19 mouse cellular contexts compared by ENCODE assay signal in the genomic region with DNA sequence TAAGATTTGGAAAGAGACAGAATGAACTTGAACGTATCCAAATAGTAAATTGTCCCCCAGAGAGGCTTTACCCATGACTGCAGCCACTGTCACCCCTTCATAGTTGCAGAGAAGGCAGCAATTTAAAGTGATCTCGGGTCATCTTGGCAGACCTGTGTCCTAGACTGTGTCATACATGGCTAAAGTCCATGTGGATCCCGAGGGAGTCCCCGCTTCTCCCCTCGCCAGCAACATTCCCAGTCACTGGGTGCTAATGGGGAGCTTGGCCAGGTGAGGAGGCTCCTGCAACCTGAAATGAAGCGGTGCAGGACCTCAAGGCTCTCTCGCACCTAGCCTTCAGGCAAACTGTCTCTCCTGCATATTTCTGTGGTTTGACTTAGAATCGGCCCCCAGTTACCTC. TPM values are rescaled to one million over a fixed set of nuclear protein-coding genes. Genes with fewer than 3 reads are reported as not detected.
DNase-seq lines count a peak whose midpoint lies in the region; ATAC-seq lines count a peak whose summit lies in the region.
"Had no signal": no experiment of that assay in that cellular context is flagged by ENCODE, and none has a peak within 500 bp of the region (broad histone marks: within the 10 kb centered on the region; RNA-seq: fewer than 3 reads in every experiment).

No protein-coding gene starts in this region.

- H3K4me3 ChIP-seq in forebrain, embryonic 14.5 days (ENCODE audit: low read depth, low read length): no peak overlapping the region
- no peak overlapping the region for H3K4me3 ChIP-seq in forebrain, embryonic 11.5 days (ENCODE audit: low read depth, low read length)
- H3K4me3 ChIP-seq in heart, embryonic 14.5 days (ENCODE audit: control insufficient read depth in 1 of 2, insufficient read depth in 1 of 2, low read depth in 1 of 2, low read length in 2 of 2): no peak overlapping the region
- H3K4me3 ChIP-seq: embryonic facial prominence, embryonic 15.5 days; erythroblast, embryonic 14.5 days; forebrain, embryonic 10.5 days; hindbrain, embryonic 15.5 days; kidney, embryonic 15.5 days had no signal

- H3K9me3 ChIP-seq in forebrain, embryonic 14.5 days (replicated peaks; ENCODE audit: control insufficient read depth, low read length): no peaks in the 10 kb centered on the region
- H3K9me3 ChIP-seq in forebrain, embryonic 11.5 days (ENCODE audit: control insufficient read depth, low read length): no peaks in the 10 kb centered on the region
- H3K9me3 ChIP-seq in heart, embryonic 14.5 days (ENCODE audit: control insufficient read depth, low read length): no peaks in the 10 kb centered on the region
- H3K9me3 ChIP-seq: embryonic facial prominence, embryonic 15.5 days; forebrain, embryonic 10.5 days; heart, embryonic 13.5 days; hindbrain, embryonic 15.5 days; kidney, embryonic 15.5 days had no signal

- H3K27ac ChIP-seq in forebrain, embryonic 14.5 days (ENCODE audit: low read depth, low read length): 0 out of 2 replicates have a peak overlapping the region, but pooled peaks have one; percentile 18
- H3K27ac ChIP-seq in forebrain, embryonic 11.5 days (ENCODE audit: low read depth, low read length): no peak overlapping the region
- no peak overlapping the region for H3K27ac ChIP-seq in heart, embryonic 14.5 days (replicated peaks in 1 of 2; ENCODE audit: control insufficient read depth in 1 of 2, insufficient read depth in 1 of 2, low read depth in 2 of 2, low read length in 2 of 2)
- H3K27ac ChIP-seq: embryonic facial prominence, embryonic 15.5 days; forebrain, embryonic 10.5 days; heart, embryonic 13.5 days; hindbrain, embryonic 15.5 days; kidney, embryonic 15.5 days had no signal

- no peak overlapping the region for H3K4me2 ChIP-seq in forebrain, embryonic 14.5 days (ENCODE audit: low read length)
- no peak overlapping the region for H3K4me2 ChIP-seq in forebrain, embryonic 11.5 days (ENCODE audit: low read depth, low read length, severe bottlenecking)
- peak overlapping the region; percentile 52; the same call in 1 of the 2 replicates for H3K4me2 ChIP-seq in heart, embryonic 14.5 days (ENCODE audit: low read length)
- H3K4me2 ChIP-seq: embryonic facial prominence, embryonic 15.5 days; kidney, embryonic 15.5 days had no signal

- WGBS in forebrain, embryonic 14.5 days: 90% methylated on average over 8 of the region's 8 CpGs
- WGBS in forebrain, embryonic 11.5 days: 88% methylated on average over 8 of the region's 8 CpGs
- WGBS in heart, embryonic 14.5 days: 76% methylated on average over 8 of the region's 8 CpGs

- H3K9ac ChIP-seq in forebrain, embryonic 14.5 days (ENCODE audit: low read length): no peak overlapping the region
- no peak overlapping the region for H3K9ac ChIP-seq in forebrain, embryonic 11.5 days (ENCODE audit: low read length)
- no peak overlapping the region for H3K9ac ChIP-seq in heart, embryonic 14.5 days (ENCODE audit: low read length)
- H3K9ac ChIP-seq: embryonic facial prominence, embryonic 15.5 days; hindbrain, embryonic 15.5 days; kidney, embryonic 15.5 days had no signal

- H3K36me3 ChIP-seq in forebrain, embryonic 14.5 days (ENCODE audit: control insufficient read depth, insufficient read depth, low read length): no peaks in the 10 kb centered on the region
- no peaks in the 10 kb centered on the region for H3K36me3 ChIP-seq in forebrain, embryonic 11.5 days (ENCODE audit: control insufficient read depth, insufficient read depth, low read length)
- H3K36me3 ChIP-seq in heart, embryonic 14.5 days (ENCODE audit: control insufficient read depth, insufficient read depth, low read length): no peaks in the 10 kb centered on the region
- H3K36me3 ChIP-seq: embryonic facial prominence, embryonic 15.5 days; forebrain, embryonic 10.5 days; heart, embryonic 13.5 days; hindbrain, embryonic 15.5 days; kidney, embryonic 15.5 days had no signal

- peaks cover 10% of the 10 kb centered on the region; the same call in 1 of the 2 replicates for H3K4me1 ChIP-seq in forebrain, embryonic 14.5 days (ENCODE audit: control insufficient read depth, insufficient read depth, low read length)
- peaks cover 3% of the 10 kb centered on the region; the same call in 1 of the 2 replicates for H3K4me1 ChIP-seq in forebrain, embryonic 11.5 days (replicated peaks; ENCODE audit: control insufficient read depth, insufficient read depth, low read length)
- peaks cover 5 to 12% of the 10 kb centered on the region in 2 experiments; a peak in 3 of 4 replicates for H3K4me1 ChIP-seq in heart, embryonic 14.5 days (ENCODE audit: control insufficient read depth in 2 of 2, insufficient read depth in 2 of 2, low read length in 2 of 2)
- H3K4me1 ChIP-seq: embryonic facial prominence, embryonic 15.5 days had no signal

- H3K27me3 ChIP-seq in forebrain, embryonic 14.5 days (replicated peaks; ENCODE audit: control insufficient read depth, insufficient read depth, low read length): no peaks in the 10 kb centered on the region
- no peaks in the 10 kb centered on the region; the same call in 1 of the 2 replicates for H3K27me3 ChIP-seq in forebrain, embryonic 11.5 days (ENCODE audit: control insufficient read depth, insufficient read depth, low read length)
- H3K27me3 ChIP-seq in heart, embryonic 14.5 days (ENCODE audit: control insufficient read depth, insufficient read depth, low read length): no peaks in the 10 kb centered on the region
- H3K27me3 ChIP-seq: embryonic facial prominence, embryonic 15.5 days; kidney, embryonic 15.5 days had no signal

- ATAC-seq in forebrain, embryonic 14.5 days: no peak
- no peak for ATAC-seq in forebrain, embryonic 11.5 days (replicated peaks; ENCODE audit: low FRiP score)
- no peak for ATAC-seq in heart, embryonic 14.5 days (ENCODE audit: insufficient number of reproducible peaks, insufficient read depth, low FRiP score, low read depth)
- ATAC-seq: intestine, embryonic 16.5 days had no signal

- intact Hi-C loops in gastrocnemius, postnatal 14 days (cut with DNase I; ENCODE audit: low total_unique reads): no loop called here
- intact Hi-C loops in heart, postnatal 36 days (cut with DNase I): no loop called here

- DNase-seq in forebrain, embryonic 14.5 days (ENCODE audit: low spot score): no peak
- no peak for DNase-seq in forebrain, embryonic 11.5 days (ENCODE audit: low spot score)
- peak; percentile 14 for DNase-seq in gastrocnemius, postnatal 10 days
- DNase-seq in gastrocnemius, postnatal 14 days: no peak
- no peak for DNase-seq in heart, postnatal 36 days
- DNase-seq: adrenal gland, adult 8-10 months; cerebellum, adult 18-20 months; cerebellum, adult 9-11 months; cerebellum, postnatal 36 days; kidney, adult 2 months; kidney, postnatal 14 days had no signal

RNA-seq across cellular contexts. Expression of gene Cdca7, which starts 32.9 kb away (rescaled TPM):
- polyA plus RNA-seq in forebrain, embryonic 14.5 days (2014; fragmentation: Nextera tagmentation; extraction: Ambion mirVana): 113 and 116 TPM in 2 replicates
- polyA plus RNA-seq in forebrain, embryonic 11.5 days (2014; fragmentation: Nextera tagmentation; extraction: Ambion mirVana): 255 and 266 TPM in 2 replicates
- total RNA-seq in gastrocnemius, postnatal 10 days (2021): 1 to 10 TPM; 5.0 to 7.1 TPM
- 1 to 10 TPM; 1.0 to 2.4 TPM for total RNA-seq in gastrocnemius, postnatal 14 days (2021)
- polyA plus RNA-seq in heart, embryonic 14.5 days (2014; fragmentation: Nextera tagmentation; extraction: Ambion mirVana): 34.3 and 38.0 TPM in 2 replicates
- 1 to 10 TPM; 1.9 to 2.0 TPM for total RNA-seq in heart, postnatal 36 days (2021)
